Mouse (Mus musculus) A20 (cell line): ENCODE measurements around the gene Abca4.
"Not testable (repeated sequence)": the region's sequence is repeated elsewhere in the genome, so short reads cannot be mapped to it uniquely, and the experiment has no call there.

Experiments used
- DNase-seq: peaks from one replicate; pipeline ENCODE4 v3.0.0-alpha.2; 2011; ENCODE audit warnings: low read depth, low spot score

The Abca4 gene

DNA sequence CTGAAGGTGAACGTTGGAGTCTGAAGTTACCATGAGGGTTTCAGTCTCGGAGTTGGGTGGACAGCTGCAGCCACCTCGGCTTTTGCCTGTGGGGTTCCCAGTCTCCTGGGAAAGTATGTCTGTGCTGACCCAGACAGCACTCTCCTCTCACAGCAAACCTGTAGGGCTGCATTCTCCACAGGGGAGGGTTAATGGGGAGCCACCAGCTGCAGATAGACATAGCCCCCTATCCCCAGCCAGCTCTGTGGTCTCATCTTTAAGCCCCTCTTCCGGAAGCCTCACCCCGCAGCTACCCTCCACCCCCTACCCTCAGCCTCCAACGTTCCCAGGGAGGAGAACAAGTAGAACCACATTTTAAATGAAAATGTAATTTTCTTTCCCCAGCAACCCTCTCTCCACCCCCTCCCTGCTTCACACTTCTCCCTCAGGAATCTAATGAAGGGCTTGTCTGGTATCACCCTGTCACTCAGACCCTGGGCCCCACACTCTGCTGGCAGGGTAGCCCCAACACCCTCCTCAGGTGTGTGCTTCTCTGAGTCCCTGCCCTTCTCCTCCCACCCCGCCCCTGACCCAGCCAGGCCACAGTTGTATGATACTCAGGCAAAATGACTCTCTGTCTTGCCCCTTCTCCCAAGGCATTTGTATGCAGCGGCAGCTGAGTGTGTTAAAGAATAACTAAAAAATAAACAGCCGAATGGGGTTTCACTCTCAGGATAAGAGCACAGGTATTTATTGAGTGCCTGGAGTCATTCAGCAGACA is 14.4 kb downstream of the Abca4 start:
- DNase-seq: no peak

DNA sequence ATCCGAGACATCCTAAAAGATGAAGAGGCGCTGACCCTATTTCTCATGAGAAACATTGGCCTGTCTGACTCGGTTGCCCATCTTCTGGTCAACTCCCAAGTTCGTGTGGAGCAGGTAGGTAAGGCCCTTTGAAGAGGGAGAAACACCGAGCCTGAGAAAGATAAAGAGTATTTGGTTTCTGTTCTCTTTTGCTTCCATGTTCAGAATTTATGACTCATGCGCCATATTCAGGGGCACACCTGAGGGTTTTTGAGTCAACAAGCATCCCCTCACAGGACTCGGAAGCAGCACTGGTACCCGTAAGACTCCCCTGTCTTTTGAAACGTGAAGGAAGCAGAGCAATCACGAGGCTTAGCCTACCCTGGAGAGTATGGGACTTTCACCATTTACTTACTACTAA is 18.3 kb downstream of the Abca4 start:
- DNase-seq: peak; percentile 33

DNA sequence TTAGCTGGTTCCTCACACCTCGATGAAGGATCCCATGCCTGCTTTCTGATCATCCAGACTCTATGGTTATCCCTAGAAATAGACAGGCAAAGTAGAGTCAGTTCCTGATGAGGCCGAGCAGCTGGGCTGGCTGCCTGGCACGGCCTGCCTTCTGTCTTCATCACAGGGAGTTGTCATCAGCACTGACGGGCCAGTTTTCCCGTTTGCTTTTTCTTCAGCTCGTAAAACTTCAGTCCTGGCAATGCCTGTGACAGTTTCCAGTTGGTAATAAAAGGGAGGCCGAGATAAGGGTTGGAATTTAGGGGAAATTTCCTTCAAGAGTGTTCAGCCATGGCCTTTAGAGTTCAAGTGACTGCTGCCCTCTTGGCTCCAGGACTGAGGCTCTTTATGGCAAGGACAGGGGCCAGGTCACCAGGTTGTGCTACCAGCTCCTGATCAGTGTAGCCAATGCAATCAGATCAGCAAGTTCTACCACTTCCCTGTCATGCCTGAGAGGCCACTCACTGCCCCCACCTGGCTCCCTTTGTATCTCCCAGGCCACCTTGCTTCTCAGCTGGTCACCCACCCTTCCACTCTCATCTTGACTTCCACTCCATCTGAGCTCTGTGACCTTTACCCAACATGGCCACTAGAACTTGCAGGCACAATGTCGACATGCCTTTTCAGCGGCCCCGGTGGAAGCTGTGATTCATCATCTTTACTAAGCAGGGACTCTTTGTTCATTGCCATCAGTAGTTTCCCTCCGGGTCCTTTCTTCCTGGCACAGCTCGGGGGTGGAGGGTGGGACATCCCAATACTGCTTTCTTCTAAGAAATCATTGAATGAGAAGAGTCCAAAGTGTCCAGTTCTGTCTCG is 20.5 kb downstream of the Abca4 start:
- DNase-seq: no peak

DNA sequence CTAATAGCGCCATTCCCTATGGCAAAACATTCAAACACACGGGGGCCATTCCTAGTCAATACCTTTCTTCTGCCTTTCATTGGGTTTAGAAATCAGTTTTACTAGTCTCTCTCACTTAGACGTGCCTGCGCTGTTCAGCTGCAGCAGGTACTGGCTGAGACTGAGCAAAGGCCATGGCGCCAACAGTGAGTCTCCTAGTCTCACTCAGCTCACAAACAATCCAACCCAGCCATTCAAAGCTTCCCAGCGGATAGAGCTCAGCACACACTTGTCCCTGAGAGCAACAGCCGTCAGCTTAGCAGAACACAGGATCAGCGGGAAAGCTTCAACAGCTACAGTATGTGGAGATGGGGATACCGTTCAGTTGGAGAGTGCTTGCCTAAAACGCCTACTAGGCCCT is 27.5 kb downstream of the Abca4 start:
- DNase-seq: no peak

DNA sequence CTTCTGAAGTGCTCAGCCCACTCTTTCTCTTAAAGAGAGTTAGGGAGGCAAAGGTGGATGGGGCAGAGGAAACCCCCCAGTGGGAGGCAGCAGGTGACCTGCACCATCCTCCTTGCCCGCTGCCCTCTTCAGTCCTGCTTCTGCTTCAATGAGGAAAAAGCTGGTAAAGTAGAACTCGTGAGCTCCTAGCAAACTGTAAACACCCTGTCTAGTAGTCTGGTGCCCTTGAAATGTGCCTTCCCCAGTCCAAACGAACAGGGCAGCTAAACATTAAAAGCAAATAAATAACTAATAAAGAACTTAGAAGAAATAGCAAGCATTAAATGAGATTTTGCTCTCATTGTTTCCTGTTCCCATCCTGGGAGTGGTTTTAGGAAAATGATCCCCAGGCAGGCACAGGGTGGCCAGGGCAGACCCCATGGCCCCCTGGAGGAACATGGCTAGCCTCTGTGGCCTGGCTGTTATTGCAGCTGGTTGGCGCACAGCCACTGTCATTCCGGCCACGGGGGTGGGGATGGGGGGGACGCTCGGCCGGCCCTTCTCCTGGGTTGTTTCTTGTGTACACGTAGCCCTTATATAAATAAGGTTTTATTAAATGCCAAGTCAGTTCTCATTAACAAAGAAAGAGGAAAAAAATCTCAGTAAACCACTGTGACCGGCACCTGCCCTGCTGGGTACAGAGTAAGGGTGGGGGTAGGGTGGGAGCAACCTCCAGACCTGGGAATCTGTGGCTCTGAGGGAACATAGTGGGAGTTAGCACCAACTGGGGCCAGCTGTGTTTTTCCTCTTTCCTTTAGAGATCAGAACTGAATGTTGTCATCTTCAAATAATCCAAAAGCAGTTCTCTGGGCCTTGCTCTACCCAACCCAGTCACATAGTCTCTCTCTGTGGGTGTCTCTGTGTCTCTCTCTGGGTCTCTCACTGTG is 28.7 kb downstream of the Abca4 start:
- no peak for DNase-seq

DNA sequence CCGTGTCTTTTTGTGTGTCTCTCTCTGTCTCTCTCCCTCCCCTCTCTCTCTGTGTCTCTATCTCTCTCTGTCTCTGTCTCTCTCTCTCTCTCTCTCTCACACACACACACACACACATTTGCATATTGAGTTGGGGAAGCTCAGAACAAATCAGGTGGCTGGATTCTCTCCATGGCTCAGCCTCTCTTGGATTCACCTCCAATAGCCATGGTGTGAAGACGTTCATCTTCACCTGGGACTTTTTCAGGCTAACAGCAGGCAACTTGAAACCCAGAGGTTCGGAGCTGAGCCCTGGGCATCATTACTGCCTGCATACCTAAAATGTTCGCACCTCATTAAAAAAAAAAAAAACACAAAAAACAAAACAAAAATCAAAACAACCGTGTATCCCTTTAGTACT is 29.4 kb downstream of the Abca4 start:
- DNase-seq: no peak

DNA sequence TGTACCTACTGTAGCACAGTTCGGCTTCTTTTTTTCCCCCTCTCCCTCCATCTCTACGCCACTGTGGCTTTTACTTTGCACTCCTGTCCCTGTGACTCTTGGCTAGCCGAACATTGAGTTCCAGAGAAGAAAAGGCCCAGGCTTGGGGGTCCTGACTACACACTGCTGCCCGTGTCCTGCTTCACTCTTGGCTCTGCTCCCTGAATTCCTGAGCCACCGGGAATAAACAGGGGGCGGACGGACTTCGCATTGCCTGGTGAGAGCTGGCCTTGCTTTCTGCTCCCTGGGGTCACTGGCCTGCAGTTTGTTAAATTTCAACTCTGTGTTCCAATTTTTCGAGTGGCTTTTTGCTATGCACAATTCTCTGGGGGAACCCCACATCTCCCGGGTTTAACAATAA is 30.1 kb downstream of the Abca4 start:
- DNase-seq: no peak

DNA sequence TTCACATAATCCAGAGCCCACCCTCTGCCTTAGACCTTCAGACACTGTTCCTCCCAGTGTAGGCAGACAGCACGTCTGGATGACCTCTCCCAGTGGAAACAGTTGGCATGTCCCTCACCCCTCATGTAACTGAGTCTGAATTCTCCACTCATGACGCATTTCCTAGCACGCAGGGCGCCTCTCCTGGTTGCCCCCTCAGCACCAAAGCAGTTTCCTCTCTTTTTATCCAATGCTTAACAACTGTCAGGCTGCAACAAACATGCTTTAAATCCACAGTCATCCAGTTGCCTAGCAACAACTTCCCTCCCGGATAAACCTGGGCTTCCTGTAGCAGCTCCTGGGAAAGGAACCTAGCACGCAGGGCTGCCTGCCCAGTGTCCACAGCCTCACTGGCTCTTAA is 33.9 kb downstream of the Abca4 start:
- DNase-seq: no peak

DNA sequence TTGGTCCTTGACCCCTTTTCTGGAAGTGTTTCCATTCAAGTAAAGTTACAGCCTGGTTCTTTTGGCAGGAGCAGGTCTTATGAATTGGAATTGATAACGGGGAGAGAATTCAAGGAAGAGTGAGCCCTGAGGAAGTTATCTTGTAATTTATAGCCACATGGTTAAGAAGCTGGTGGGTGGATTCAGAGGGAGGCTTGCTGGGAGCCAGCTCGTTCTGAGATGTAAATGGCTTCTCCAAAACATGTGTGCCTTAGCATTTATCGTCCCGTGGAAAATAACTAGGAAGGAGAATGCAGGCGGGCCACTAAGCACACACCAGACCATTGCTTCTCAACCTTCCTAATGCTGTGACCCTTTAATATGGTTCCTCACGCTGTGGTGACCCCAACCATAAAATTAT is 34.9 kb downstream of the Abca4 start:
- DNase-seq: no peak

DNA sequence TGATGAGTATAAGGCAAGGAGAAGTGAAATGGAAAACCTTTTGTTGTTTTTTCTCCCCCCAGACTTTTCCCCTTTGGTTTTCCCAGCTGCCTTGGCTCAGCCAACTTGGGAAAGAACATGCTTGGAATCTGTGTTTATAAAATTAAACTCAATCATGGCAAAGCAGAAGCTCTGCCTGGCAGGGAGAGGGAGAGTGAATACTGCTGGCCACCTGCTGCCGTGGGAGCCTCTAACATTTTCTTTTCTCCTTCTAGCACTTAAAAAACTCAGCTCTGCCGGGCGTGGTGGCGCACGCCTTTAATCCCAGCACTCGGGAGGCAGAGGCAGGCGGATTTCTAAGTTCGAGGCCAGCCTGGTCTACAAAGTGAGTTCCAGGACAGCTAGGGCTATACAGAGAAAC is 37.4 kb downstream of the Abca4 start:
- not testable (repeated sequence) for DNase-seq

DNA sequence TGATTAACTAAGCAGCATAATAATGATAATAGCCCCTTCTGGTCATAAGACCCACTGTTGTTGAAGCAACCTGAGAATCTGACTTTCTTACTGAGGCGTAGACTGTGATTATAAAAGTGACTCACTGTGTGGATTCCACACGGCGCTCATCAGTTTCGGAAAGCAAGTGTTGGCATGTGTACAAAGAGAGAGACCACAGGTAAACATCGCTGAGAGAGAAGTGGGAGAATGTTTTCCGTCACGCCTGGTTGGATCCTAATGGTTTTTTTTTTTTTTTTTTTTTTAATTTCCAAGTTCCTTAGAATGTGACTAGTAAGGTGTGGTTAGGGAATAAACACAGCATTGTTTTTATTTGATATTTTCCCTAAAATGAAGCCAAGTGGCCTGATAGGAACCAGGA is 38.1 kb downstream of the Abca4 start:
- DNase-seq: no peak

DNA sequence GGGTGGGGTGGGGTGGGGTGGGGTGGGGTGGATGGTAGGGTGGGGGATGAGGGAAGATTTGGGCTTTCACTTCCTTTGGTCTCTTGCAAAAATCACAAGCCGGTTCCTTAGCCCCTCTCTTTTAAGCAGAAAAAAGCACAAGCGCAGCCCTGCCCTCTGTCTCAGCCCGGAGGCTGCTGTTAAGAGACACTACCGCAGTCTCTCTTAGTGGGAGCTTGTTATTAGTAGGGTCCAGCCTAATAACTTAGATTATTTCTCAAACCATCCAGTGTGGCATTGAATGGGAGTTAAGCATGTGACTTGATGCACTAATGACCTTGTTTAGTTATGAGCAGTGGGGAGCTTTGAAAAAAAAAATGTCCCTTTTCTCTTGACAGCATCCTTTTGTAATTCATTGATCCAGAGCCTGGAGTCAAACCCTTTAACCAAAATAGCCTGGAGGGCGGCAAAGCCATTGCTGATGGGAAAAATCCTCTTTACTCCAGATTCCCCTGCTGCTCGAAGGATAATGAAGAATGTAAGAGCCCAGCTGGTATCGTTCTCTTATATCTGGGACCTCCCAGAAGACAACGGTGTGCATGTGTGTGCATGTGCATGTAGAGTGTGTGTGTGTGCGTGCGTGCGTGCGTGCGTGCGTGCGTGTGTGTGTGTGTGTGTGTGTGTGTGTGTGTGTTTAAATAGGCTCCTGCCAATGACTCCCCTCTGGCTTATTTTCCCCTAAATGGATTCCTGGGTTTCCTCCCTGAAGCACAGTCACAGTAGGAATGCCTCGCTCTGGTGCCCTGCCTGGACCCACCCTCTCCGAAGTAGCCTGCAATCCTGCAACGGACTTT is 41.1 kb downstream of the Abca4 start:
- no peak for DNase-seq

DNA sequence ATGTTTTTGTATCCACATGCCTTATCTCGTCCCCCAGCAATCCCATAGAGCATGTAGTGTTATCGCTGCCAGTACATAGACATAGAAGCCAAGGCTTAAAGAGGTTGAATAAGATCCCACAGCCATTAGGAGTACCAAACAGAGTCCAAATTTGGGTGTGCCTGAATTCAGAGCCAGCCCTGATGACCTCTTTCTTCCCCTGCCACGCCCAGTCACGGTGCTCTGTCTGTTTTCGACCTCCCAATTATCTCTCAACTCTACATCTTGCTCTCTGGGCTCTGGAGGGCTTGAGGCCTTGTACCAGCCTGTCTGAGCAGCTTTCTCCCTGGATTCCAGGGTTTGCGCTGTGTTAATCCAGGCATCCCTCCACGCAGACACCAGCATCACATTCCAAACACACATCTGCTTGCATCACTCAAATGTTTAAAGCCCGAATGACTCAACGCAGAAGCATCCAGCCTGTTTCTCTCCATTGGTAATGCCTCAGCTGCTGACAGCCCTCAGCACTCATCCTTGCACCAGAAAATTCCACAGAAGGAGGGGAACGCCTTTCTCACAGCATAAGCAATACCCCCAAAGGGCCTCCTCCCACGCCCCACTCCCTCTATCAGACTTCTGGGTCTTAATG is 43.9 kb downstream of the Abca4 start:
- DNase-seq: no peak

DNA sequence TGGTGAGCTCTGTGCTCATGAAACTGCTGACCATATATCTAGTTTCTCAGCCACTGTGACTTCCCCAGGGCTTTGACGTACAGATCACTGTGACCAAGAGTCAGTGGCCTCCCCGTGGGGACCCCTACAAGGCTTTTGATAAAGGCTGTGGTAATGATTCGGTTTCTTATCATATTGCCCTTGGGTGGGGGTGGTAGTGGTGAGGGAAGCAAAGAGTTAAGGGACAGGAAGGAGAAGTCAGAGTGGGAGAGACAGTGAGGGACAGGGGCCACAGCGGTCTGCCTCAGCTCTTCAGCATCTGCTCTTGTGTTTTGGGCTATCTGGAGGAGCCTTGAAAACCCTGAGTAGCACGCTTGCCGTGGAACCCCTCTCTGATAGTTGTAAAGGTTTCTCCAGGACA is 46.1 kb downstream of the Abca4 start:
- no peak for DNase-seq

DNA sequence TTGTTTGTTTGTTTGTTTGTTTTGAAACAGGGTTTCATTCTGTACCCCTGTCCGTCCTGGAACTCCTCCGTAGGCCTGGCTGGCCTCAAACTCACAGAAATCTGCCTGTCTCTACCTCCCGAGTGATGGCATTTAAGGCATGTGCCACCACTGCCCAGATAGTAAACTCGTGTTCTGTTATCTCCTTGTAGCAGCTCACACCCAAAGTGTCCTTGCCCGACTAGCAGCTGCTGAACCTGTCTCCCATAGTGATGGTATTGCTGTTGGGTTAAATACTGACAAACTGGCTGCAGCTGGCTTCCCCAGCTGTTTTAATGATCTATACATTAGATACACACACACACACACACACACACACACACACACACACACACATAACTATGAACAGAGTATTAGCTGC is 55.5 kb downstream of the Abca4 start:
- no peak for DNase-seq

DNA sequence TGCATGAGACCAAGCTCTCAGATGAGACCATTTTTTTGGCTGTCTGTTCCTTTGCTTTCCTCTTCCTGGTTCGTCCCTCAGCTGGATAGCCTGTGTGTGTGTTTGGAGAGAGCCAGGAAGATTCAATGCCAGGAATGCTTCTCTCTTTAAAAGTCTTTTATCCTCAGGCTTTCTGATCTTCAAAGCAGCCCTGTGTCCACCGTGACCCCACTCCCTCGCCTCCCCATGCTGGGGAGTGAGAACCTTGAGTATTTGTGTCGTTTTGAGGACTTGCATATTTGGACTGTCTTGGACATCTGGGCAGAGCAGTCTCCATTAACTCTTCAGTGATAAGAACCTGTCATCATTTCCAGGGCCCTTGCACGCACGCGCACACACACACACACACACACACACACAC is 57.8 kb downstream of the Abca4 start:
- DNase-seq: no peak

DNA sequence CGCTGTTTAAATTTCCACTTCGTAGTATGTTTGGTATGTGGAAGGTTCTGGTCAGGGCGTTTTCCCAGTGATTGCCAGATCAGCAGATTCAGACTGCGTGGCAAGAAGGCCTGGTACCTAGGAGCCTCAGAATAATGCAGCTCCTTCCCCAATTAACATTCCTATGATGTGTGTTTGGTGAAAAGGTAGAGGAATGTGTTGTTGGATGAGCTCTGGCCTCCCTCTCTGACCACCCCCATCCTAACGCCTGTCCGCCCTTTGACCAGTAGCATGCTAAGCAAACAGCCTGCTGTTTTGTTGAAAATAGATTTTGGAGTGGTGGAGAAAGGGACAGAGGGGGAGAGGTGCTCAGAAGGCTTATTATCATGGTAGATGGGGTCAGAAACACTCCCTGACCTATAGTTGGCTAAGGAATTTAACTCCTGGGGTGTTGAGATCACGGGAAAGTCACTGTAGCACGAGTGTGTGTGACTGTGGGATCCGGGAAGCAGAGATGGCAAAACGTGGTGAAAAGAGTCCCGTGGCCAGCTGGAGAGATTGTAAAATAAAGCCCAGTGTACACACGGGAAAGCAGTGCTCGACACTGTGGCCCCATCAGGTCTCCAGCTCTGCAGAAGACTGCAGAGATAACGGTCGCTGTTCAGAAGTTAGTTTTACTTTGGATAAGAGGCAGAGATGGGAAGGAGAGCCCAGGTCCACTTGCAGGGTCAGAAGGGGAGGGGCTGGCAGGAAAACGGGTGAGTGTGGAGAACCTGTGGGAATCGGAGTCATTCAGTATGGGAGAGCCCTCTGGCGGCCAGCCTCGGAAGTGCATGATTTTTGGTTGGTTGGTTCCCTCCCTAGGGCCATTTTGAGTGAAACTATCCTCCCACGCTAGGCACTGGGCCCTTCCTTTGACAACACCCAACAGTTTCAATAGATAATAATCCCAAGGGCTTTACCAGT is 59.9 kb downstream of the Abca4 start:
- DNase-seq: peak; percentile 55

DNA sequence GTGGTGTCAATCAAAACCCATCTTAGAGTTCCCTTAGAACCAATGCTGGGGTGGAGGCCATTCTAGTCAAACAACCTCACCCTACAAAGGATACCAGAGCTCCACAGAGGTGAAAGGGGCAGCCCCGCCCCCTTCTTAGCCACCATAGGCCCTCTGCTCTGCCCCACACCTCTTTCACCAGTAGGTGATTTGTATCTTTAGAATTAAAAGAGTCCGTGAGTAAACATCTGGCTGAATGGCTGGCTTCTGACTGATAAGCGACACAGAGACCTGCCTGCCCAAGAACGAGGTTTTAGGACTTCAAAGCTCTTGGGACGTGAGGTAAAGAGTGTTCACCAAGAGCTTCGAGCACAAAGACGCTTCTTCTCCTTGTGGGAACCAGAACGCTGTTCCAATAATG is 62.7 kb downstream of the Abca4 start:
- no peak for DNase-seq

DNA sequence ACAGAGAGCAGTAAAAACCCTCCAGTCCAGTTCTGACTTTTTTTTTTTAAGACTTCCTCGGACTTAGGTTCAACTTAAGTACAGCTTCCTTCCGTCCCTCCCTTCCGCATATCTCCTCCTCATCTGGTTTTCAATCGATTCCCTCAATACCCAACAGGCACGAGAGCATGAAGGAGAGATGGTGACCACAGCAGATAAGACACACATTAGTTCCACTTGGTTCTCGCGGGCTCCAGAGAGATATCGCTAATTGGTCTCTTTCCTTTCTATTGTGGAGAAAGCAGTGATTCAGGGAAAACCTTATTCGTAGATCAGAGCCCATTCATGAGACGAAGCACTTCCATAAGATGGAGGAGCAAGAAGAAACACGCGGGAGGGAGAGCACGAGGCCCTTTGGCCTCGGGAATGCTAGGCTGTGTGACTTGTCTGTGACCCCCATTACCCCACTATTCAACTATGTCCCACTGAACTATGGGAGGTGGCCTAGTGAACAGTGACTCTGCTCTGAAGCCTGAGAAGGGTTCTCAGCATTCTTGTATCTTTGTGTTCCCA is 63.5 kb downstream of the Abca4 start:
- no peak for DNase-seq
